Mouse (Mus musculus) limb, embryonic 10.5 days (tissue): Measurements from ENCODE around the gene Pigu. TPM values are rescaled to one million over a fixed set of nuclear protein-coding genes. Genes with fewer than 3 reads are reported as not detected.

Source experiments
- DNase-seq: peaks from one replicate; pipeline ENCODE4 v3.0.0-alpha.2; 2017; ENCODE audit warnings: low spot score
- H3K27ac ChIP-seq: fragments of 300-500 bp; sonication (generic); 2 replicates; pipeline ENCODE4 v1.5.1; 2016; ENCODE audit warnings: mild to moderate bottlenecking
- H3K27me3 ChIP-seq: fragments of 300-500 bp; sonication (generic); 2 replicates; pipeline ENCODE4 v1.6.1; 2016; ENCODE audit warnings: low read depth, mild to moderate bottlenecking; ENCODE audit not compliant: poor library complexity, severe bottlenecking
- H3K36me3 ChIP-seq: fragments of 300-500 bp; sonication (generic); 2 replicates; pipeline ENCODE4 v1.6.1; 2016; ENCODE audit warnings: mild to moderate bottlenecking, moderate library complexity
- H3K4me1 ChIP-seq: fragments of 300-500 bp; sonication (generic); 2 replicates; pipeline ENCODE4 v1.6.1; 2016
- H3K4me3 ChIP-seq: fragments of 300-500 bp; sonication (generic); 2 replicates; pipeline ENCODE4 v1.5.1; 2016; ENCODE audit warnings: mild to moderate bottlenecking, moderate library complexity
- H3K9me3 ChIP-seq: fragments of 300-500 bp; sonication (generic); replicated peaks from 2 replicates; pipeline ENCODE4 v1.6.1; 2016; ENCODE audit warnings: mild to moderate bottlenecking
- WGBS: fragments of 180-500 bp; shearing (Covaris S2); methylation state at CpG from one replicate; pipeline ENCODE4 v1.1.7; 2016; 5-methylcytosine and 5-hydroxymethylcytosine counted together
- polyA plus RNA-seq: library from polyadenylated mRNA; unstranded; fragments of >200 nt; fragmentation: Nextera tagmentation; extraction: Ambion mirVana; gene quantifications from 2 replicates; pipeline ENCODE4 v1.2.1, GENCODE M21; 2016

The Pigu gene
- polyA plus RNA-seq, 1 experiment from 2014 or later, result 51.7 TPM

DNA sequence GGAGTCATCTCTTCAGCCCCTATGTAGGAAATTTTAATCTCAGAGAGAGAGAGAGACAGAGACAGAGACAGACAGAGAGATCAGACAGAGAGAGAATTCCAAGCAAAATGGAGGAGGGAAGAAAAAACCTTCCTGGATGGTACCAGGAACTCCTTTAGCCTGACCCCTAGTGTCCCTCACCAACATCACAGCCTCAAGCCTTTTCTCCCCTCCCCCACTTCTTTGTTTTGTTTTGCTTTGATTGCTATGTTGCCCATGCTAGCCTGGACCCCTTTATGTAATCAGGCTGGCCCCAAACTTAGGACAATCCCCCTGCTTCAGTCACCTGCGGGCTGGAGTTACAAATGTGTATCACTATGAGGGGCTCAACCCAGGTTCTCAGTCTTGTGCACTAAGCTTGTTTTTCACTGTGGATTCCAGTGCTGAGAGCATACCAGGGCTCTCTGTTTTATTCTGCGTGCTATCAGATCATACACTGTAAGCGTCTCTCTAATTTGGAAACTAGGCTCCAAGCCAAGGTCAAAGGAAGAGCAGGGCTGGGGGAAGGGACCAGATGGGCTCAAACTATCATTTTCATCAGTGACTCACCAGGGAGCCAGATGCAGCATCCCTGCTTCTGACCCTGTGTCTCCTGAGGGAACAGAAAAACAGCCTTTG is 48.2 kb downstream of the Pigu start:
- H3K27ac ChIP-seq, result peak overlapping the region; percentile 48; the same call in 1 of the 2 replicates

DNA sequence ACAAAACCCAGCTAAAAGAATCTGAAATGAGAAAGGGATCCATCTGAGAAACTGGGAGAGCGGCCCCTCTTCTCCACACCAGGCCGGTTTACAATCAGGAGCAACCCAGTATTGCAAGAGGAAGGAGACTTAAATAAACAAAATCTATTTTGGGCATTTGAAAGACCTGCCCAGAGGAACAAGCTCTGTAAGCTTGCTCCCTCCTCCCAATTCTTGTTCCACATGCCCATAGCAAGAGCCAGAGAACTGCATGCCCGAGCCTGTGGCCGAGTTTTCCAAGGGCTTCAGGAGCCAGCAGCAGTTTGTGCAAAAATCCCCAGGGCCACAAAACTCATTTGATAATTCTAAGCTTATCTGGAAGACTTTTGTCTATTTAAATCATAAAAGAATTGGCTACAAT is 57.7 kb downstream of the Pigu start:
- no peaks in the 10 kb centered on the region for H3K4me1 ChIP-seq
- 85% methylated on average over 4 of the region's 4 CpGs for WGBS
- H3K9me3 ChIP-seq, result no peaks in the 10 kb centered on the region
- H3K4me3 ChIP-seq, result no peak overlapping the region
- peaks cover 79% of the 10 kb centered on the region for H3K36me3 ChIP-seq
- no peaks in the 10 kb centered on the region for H3K27me3 ChIP-seq
- H3K27ac ChIP-seq, result no peak overlapping the region
- no peak for DNase-seq

More for the DNA sequence above, 48.2 kb downstream of the Pigu start:
- Histone ChIP-seq H3K4me3 (no peak overlapping the region), H3K36me3 (peaks cover 51% of the 10 kb centered on the region), H3K4me1 (peaks cover 14% of the 10 kb centered on the region), H3K27me3 (no peaks in the 10 kb centered on the region), H3K9me3 (no peaks in the 10 kb centered on the region)
- no peak for DNase-seq
- WGBS, result 56% methylated on average over 3 of the region's 3 CpGs

DNA sequence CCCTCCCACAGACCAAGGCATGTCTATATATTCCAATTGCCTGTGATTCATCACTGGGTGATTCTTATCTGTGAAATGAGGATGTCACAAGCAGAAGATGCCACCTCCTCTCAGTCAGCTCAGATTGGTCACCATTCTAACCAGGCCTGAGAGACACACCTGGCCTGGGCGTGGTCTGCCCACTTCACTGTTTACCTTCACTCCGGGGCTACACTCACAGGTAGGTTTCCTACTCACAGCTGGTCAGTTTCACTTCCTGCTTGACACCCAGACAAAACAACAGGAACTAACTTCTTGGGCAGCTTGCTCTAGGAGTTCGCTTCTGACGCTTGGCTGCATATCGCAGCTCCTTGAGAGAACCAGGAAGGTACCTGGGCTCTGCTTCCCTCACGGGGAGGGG is 61.8 kb downstream of the Pigu start:
- Histone ChIP-seq H3K27me3 (no peaks in the 10 kb centered on the region), H3K27ac (no peak overlapping the region), H3K4me1 (no peaks in the 10 kb centered on the region), H3K36me3 (peaks cover 96% of the 10 kb centered on the region), H3K4me3 (no peak overlapping the region), H3K9me3 (no peaks in the 10 kb centered on the region)
- whole genome bisulfite sequencing, result 96% methylated on average over 6 of the region's 6 CpGs
- DNase-seq, result no peak

DNA sequence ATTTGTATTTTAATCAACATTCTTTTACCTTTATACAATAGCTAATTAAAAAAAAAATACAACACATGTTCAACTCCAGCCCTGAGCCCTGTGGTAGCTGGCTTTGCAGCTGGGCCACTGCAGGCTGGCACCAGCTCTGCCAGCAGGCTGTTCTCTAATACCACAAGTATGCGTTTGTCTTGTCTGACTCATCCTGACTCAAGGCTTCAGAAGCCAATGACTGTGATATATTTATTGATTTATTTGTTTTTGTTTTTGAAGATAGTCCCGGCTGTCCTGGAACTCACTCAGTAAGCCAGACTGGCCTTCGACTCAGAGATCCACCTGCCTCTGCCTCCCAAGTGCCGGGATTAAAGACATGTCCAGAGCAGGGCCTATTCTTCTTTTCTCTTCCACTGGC is 63.3 kb downstream of the Pigu start:
- no peak for DNase-seq
- no peak overlapping the region for H3K27ac ChIP-seq
- H3K4me3 ChIP-seq, result no peak overlapping the region
- no peaks in the 10 kb centered on the region for H3K9me3 ChIP-seq
- no peaks in the 10 kb centered on the region for H3K27me3 ChIP-seq
- 99% methylated on average over 4 of the region's 4 CpGs for WGBS
- no peaks in the 10 kb centered on the region for H3K4me1 ChIP-seq
- peaks cover 96% of the 10 kb centered on the region for H3K36me3 ChIP-seq

DNA sequence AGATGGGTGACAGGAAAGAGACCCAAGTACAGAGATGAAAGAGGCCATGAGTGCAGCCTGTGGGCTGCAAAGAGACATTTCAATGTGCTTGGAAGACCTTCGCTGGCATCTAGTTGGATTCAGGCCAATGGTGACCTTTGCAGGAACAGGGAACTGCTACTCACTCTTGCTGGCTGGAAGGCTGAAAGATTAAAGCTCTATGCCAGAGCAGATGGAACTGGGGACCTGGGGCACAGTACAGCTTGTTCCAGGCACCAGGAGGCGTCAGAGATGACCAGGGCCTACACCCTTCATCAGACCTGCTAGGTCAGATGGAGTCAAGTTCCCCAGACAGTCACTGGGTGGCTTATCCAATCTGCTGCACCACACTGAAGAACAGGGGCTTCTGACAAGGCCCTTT is 63.8 kb downstream of the Pigu start:
- 86% methylated on average over 2 of the region's 2 CpGs for WGBS
- DNase-seq, result no peak
- Histone ChIP-seq H3K36me3 (peaks cover 90% of the 10 kb centered on the region), H3K4me3 (no peak overlapping the region), H3K27me3 (no peaks in the 10 kb centered on the region), H3K27ac (no peak overlapping the region), H3K9me3 (no peaks in the 10 kb centered on the region), H3K4me1 (no peaks in the 10 kb centered on the region)

DNA sequence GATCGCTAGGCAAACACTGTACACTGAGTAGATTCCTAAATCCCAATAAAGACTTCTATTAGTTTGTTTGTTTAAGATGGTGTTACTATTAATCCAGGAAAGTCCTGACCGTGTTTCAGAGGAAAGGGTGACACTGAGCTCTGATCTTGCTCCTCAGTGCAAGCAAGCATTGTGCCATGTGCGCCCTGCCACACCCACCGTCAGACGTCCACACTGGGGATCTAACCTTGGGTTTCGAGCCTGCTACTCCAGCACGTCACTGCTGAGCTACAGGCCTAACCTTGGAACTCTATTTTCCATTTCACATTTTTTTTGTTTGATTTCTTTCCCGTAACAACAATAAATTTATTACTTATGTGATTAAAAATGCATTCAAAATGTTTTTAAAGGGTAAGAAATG is 67.2 kb downstream of the Pigu start:
- H3K36me3 ChIP-seq, result peaks cover 68% of the 10 kb centered on the region
- DNase-seq, result no peak
- no peaks in the 10 kb centered on the region for H3K4me1 ChIP-seq
- H3K9me3 ChIP-seq, result no peaks in the 10 kb centered on the region
- WGBS, result 94% methylated on average over 8 of the region's 8 CpGs
- H3K27ac ChIP-seq, result no peak overlapping the region
- no peaks in the 10 kb centered on the region for H3K27me3 ChIP-seq
- no peak overlapping the region for H3K4me3 ChIP-seq

DNA sequence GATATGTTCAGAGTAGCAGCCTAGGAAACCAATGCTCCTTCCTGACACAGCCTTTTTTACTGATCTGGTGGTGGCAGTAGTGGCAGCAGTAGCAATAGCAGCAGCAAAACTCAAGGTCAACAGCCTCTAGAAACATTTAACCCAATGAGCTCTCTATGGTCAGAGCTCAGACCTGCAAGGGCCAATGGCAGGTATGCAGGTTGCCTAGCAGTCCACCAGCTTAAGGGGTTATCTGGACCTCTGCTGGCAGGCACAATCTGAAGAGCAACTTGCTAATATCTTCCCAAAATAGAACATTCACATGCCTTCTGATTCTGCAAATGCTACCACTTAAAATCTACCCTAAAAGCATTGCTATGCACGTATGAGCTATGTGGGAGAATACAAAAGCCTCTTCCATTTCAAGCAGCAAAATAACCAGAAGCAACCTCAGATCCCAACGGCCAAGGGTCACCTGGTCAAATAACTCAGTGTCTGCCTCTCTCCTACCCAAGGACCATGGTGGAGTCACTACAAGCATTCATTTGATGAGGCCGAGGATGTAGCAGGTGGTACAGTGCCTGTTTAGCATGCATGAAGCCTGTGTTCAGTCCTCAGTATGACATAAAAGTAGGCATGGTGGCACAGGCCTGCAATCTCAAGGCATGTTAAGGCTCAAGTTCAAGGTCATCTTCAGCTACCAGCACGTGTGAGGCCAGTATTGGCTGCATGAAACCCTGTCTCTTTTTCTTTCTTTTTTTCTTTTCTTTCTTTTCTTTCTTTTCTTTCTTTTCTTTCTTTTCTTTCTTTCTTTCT is 69.6 kb downstream of the Pigu start:
- 91% methylated on average over 4 of the region's 4 CpGs for WGBS
- Histone ChIP-seq H3K9me3 (no peaks in the 10 kb centered on the region), H3K4me3 (no peak overlapping the region), H3K27me3 (no peaks in the 10 kb centered on the region), H3K4me1 (no peaks in the 10 kb centered on the region), H3K27ac (no peak overlapping the region), H3K36me3 (peaks cover 70% of the 10 kb centered on the region)
- no peak for DNase-seq

DNA sequence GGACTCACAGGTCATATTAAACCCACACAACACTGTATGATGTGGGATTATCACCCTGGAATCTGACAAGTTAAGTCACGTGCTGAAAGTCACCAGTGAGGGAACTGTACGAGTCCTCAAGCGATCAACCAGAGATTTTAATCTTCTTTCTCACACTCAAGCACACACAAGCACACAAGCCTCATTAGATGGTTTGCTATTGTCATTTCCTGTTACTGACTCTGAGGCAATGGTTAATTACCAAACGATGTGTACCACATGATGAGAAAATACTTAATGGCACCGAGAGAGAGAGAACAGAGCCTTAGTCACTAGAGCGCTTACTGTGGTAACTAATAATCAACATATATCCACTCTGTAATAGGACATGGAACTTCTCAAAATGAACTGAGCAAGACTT is 71.5 kb downstream of the Pigu start:
- H3K27ac ChIP-seq, result no peak overlapping the region
- 93% methylated on average over 6 of the region's 6 CpGs for WGBS
- no peak overlapping the region for H3K4me3 ChIP-seq
- H3K4me1 ChIP-seq, result no peaks in the 10 kb centered on the region
- DNase-seq, result no peak
- H3K36me3 ChIP-seq, result peaks cover 60% of the 10 kb centered on the region
- no peaks in the 10 kb centered on the region for H3K9me3 ChIP-seq
- no peaks in the 10 kb centered on the region for H3K27me3 ChIP-seq

DNA sequence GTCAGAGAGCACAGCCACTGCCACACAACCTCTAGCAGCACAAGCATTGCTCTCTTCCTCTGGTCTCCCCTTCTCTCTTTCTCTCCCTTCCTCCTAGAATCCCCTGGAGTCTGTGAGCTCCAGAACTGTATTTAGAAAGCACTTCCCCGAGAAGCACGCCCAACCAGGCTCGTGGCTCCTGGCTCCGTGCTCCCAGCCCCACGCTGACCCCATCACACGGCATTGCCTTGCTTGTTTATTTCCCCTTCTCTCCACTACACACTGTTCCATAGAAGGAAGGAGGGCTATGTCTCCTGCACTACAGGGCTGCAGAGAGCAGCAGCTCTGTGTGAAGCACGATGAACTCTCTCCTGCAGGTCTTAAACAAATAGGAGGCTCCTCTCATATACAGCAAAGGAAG is 72.6 kb downstream of the Pigu start:
- peaks cover 52% of the 10 kb centered on the region for H3K36me3 ChIP-seq

DNA sequence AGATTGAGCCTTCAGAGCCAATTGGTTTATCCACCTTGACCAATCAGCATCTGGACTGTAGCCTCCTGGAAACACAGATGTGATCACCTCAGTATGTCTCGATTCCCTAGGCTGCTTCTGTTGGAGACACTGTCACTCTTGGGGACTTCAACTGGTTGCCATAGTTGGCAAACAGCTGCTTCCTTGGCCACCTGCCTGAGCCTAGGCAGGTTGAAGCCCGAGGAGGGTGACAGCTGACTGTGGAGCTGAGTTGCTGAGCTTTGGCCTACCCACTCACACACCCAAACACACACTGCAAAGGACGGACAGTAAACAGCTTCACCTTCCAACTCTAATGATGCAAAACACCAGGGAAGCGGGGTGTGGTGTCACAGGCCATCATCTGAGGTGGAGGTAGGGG is 73.4 kb downstream of the Pigu start:
- H3K4me1 ChIP-seq, result no peaks in the 10 kb centered on the region
- H3K27me3 ChIP-seq, result no peaks in the 10 kb centered on the region
- no peaks in the 10 kb centered on the region for H3K9me3 ChIP-seq
- H3K4me3 ChIP-seq, result no peak overlapping the region
- H3K27ac ChIP-seq, result no peak overlapping the region
- DNase-seq, result no peak
- peaks cover 51% of the 10 kb centered on the region for H3K36me3 ChIP-seq
- 89% methylated on average over 4 of the region's 4 CpGs for WGBS

More for the DNA sequence above, 72.6 kb downstream of the Pigu start:
- DNase-seq, result no peak
- H3K27me3 ChIP-seq, result no peaks in the 10 kb centered on the region
- WGBS, result 78% methylated on average over 7 of the region's 7 CpGs
- no peaks in the 10 kb centered on the region for H3K4me1 ChIP-seq
- no peak overlapping the region for H3K27ac ChIP-seq
- no peak overlapping the region for H3K4me3 ChIP-seq
- no peaks in the 10 kb centered on the region for H3K9me3 ChIP-seq

DNA sequence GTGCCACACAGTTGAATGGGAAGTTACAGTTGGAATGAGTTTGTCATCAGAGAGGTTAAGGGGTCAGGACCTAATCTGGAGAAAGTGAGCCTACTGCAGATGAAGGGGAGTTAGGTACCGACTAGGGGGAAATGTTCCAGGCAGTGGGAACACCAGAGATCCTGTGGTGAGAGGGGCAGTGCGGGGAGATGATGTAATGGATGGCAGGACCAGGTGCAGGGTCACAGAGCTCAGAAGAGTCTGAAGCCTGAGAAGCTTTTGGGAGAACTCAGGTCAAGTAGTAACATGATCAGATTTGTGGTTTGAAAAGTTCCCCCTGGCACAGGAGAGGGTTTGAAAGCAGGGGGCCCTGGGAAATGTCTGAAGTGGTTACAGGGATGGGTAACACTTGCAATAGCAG is 77.1 kb downstream of the Pigu start:
- Histone ChIP-seq H3K27ac (no peak overlapping the region), H3K27me3 (no peaks in the 10 kb centered on the region), H3K4me3 (no peak overlapping the region), H3K9me3 (no peaks in the 10 kb centered on the region), H3K4me1 (peaks cover 24% of the 10 kb centered on the region), H3K36me3 (peaks cover 55% of the 10 kb centered on the region)
- DNase-seq, result no peak
- 80% methylated on average over 2 of the region's 2 CpGs for WGBS

DNA sequence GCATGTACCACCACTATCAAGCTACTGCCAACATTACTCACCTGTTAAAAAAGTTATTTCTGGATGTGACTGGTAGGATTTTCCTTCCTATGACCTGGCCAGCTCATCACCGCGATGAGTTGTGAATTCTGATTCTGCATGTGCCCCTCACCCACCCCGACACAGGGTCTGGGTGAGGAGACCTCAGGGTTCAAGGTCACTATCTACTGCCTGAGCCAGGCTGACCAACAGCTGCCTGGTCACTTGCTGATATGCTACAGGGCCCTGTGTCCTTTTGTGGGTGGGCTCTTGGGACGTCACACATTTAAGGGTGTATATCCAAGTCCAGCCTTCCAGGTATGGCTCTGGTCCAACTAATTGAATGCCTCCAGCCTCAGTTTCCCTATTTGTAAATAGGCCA is 78.1 kb downstream of the Pigu start:
- Histone ChIP-seq H3K36me3 (peaks cover 46% of the 10 kb centered on the region), H3K27me3 (no peaks in the 10 kb centered on the region), H3K27ac (no peak overlapping the region), H3K9me3 (no peaks in the 10 kb centered on the region), H3K4me1 (peaks cover 24% of the 10 kb centered on the region), H3K4me3 (no peak overlapping the region)
- 89% methylated on average over 4 of the region's 4 CpGs for WGBS
- DNase-seq, result no peak

DNA sequence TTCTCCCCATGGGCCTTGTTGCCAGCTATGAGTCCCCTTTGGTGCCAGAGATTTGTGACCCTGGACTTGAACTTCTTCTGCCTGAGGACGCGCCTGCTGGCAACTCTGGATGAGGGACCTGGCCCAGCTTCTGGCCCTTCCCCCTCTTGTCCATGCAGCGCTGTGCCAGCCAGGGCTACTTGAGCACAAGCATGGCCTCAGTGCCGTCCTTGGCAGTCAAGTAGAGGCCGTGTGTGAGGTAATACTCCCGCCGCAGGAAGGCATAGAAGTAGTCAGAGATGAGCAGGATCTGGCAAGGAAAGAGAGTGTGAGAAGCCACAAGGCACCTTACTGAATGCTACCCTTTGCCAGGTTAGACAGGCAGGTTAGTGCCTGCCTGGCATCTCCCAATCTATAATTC is 78.9 kb downstream of the Pigu start:
- Histone ChIP-seq H3K27ac (no peak overlapping the region), H3K27me3 (no peaks in the 10 kb centered on the region), H3K9me3 (no peaks in the 10 kb centered on the region), H3K36me3 (peaks cover 39% of the 10 kb centered on the region), H3K4me3 (no peak overlapping the region), H3K4me1 (peaks cover 24% of the 10 kb centered on the region)
- 89% methylated on average over 7 of the region's 7 CpGs for WGBS
- DNase-seq, result no peak
